In the genomic region with DNA sequence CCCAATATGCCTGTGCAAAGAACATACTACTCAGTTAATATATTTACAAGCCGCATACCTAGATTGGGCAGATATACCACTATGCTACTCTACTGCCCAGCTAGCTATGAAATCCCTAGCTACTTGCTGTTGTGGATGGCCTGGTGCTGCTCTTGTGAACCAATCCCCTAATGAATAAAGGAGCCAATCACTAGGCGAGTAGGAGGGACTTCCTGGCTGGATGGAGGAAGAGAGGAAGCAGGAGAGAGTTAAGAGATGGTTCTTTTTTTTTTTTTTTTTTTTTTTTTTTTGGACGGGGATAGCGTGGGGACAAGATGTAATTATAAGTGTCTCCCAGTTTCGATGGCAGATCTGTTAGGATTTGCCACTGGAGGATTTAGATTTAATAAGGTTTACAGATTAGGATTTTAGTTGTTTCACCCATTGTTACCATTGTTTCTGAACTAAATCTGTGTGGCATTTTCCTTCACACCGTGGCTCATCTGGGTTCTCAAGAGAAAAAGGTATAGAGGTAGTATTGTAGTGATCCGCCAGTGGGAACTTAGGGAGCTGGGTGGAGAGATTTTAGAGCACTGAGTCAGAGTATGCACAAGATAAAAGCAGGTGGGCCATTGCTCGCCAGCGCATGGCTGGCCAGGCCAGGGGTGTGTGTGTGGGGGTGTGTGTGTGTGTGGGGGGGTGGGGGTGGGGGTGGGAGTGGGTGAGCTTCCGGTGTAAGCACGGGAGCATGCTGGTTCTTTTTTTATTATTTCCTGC, we compare ENCODE assay signal across 28 mouse cellular contexts. TPM values are rescaled to one million over a fixed set of nuclear protein-coding genes. Genes with fewer than 3 reads are reported as not detected.
A peak's percentile ranks its signal among the peaks of the same experiment; 100 is the strongest.
DNase-seq lines count a peak whose midpoint lies in the region; ATAC-seq and TF ChIP-seq lines count a peak whose summit lies in the region.
"Had no signal": no experiment of that assay in that cellular context is flagged by ENCODE, and none has a peak within 500 bp of the region (broad histone marks: within the 10 kb centered on the region; RNA-seq: fewer than 3 reads in every experiment).

No protein-coding gene starts in this region.

- H3K27me3 ChIP-seq in hindbrain, embryonic 14.5 days (ENCODE audit: control insufficient read depth, insufficient read depth, low read length): no peaks in the 10 kb centered on the region
- H3K27me3 ChIP-seq in hindbrain, embryonic 16.5 days (replicated peaks; ENCODE audit: control insufficient read depth, insufficient read depth, low read length): no peaks in the 10 kb centered on the region
- no peaks in the 10 kb centered on the region for H3K27me3 ChIP-seq in neural tube, embryonic 15.5 days (replicated peaks)
- H3K27me3 ChIP-seq in stomach, embryonic 15.5 days (replicated peaks): no peaks in the 10 kb centered on the region
- H3K27me3 ChIP-seq: embryonic facial prominence, embryonic 13.5 days; forebrain, embryonic 13.5 days; heart, embryonic 13.5 days; hindbrain, embryonic 12.5 days had no signal

- H3K4me3 ChIP-seq in hindbrain, embryonic 14.5 days (replicated peaks; ENCODE audit: low read length): no peak overlapping the region
- H3K4me3 ChIP-seq in hindbrain, embryonic 16.5 days (ENCODE audit: low read length): no peak overlapping the region
- H3K4me3 ChIP-seq in neural tube, embryonic 15.5 days (replicated peaks): no peak overlapping the region
- H3K4me3 ChIP-seq in stomach, embryonic 15.5 days (replicated peaks): no peak overlapping the region
- H3K4me3 ChIP-seq in gastrocnemius, adult 2 months: no peak overlapping the region
- H3K4me3 ChIP-seq: embryonic facial prominence, embryonic 13.5 days; erythroblast, embryonic 14.5 days; forebrain, embryonic 13.5 days; heart, embryonic 13.5 days; hindbrain, embryonic 12.5 days; layer of hippocampus, adult 2 months had no signal

- no peak for TF ChIP-seq CTCF in gastrocnemius, adult 2 months (IDR thresholded peaks at IDR 0.05)

- intact Hi-C loops in gastrocnemius, adult 2 months (cut with DNase I): no loop called here

- no peak for ATAC-seq in hindbrain, embryonic 14.5 days (ENCODE audit: low FRiP score)
- ATAC-seq in hindbrain, embryonic 16.5 days: no peak
- ATAC-seq in neural tube, embryonic 15.5 days (ENCODE audit: low FRiP score): no peak
- ATAC-seq in stomach, embryonic 15.5 days (ENCODE audit: insufficient read depth, low FRiP score, low read depth): peak; percentile 56; the same call in 1 of the 2 replicates
- ATAC-seq: activated CD4-positive, CD25-positive, alpha-beta regulatory T cell, adult 4 months; forebrain, embryonic 13.5 days; inflammation-experienced regulatory T-cells, adult 6 months; lung, postnatal 0 days had no signal

- no peak overlapping the region for H3K27ac ChIP-seq in hindbrain, embryonic 14.5 days
- no peak overlapping the region for H3K27ac ChIP-seq in hindbrain, embryonic 16.5 days (ENCODE audit: low read depth, low read length)
- H3K27ac ChIP-seq in neural tube, embryonic 15.5 days (replicated peaks): no peak overlapping the region
- no peak overlapping the region for H3K27ac ChIP-seq in stomach, embryonic 15.5 days
- no peak overlapping the region for H3K27ac ChIP-seq in gastrocnemius, adult 2 months
- H3K27ac ChIP-seq: embryonic facial prominence, embryonic 13.5 days; forebrain, embryonic 13.5 days; heart, embryonic 13.5 days; hindbrain, embryonic 12.5 days; layer of hippocampus, adult 2 months; macrophage had no signal

- H3K9me3 ChIP-seq in hindbrain, embryonic 14.5 days (ENCODE audit: control insufficient read depth, low read length): no peaks in the 10 kb centered on the region
- H3K9me3 ChIP-seq in hindbrain, embryonic 16.5 days (ENCODE audit: control insufficient read depth, low read length): no peaks in the 10 kb centered on the region
- no peaks in the 10 kb centered on the region for H3K9me3 ChIP-seq in neural tube, embryonic 15.5 days (replicated peaks)
- H3K9me3 ChIP-seq in stomach, embryonic 15.5 days: no peaks in the 10 kb centered on the region
- H3K9me3 ChIP-seq: embryonic facial prominence, embryonic 13.5 days; forebrain, embryonic 13.5 days; heart, embryonic 13.5 days; hindbrain, embryonic 12.5 days had no signal

- DNase-seq in hindbrain, embryonic 14.5 days (ENCODE audit: low spot score): peak; percentile 22
- DNase-seq in neural tube, embryonic 10.5 days (ENCODE audit: extremely low spot score, low spot score): peak; percentile 7
- DNase-seq in MN1 (ENCODE audit: low spot score): peak; percentile 24
- DNase-seq in urinary bladder, postnatal 36 days (ENCODE audit: low spot score in 2 of 2): no peak
- DNase-seq in gastrocnemius, adult 2 months: no peak
- DNase-seq: adrenal gland, adult 8-10 months; cerebellum, adult 18-20 months; cerebellum, postnatal 25 days; embryo, embryonic 11 days; gastrocnemius, postnatal 10 days; heart, postnatal 14 days; kidney, adult 8-10 months; kidney, postnatal 14 days; right cerebral cortex, postnatal 25 days; spleen, adult 18-20 months had no signal

- no peak overlapping the region for H3K4me2 ChIP-seq in hindbrain, embryonic 14.5 days (replicated peaks)
- H3K4me2 ChIP-seq in hindbrain, embryonic 16.5 days (ENCODE audit: low read length): no peak overlapping the region
- no peak overlapping the region for H3K4me2 ChIP-seq in neural tube, embryonic 15.5 days
- no peak overlapping the region for H3K4me2 ChIP-seq in stomach, embryonic 15.5 days
- H3K4me2 ChIP-seq: embryonic facial prominence, embryonic 13.5 days; forebrain, embryonic 13.5 days; heart, embryonic 13.5 days; hindbrain, embryonic 12.5 days had no signal

- H3K36me3 ChIP-seq in hindbrain, embryonic 14.5 days (replicated peaks; ENCODE audit: control insufficient read depth, insufficient read depth): no peaks in the 10 kb centered on the region
- no peaks in the 10 kb centered on the region for H3K36me3 ChIP-seq in hindbrain, embryonic 16.5 days (ENCODE audit: control insufficient read depth, insufficient read depth, low read length)
- no peaks in the 10 kb centered on the region for H3K36me3 ChIP-seq in neural tube, embryonic 15.5 days
- no peaks in the 10 kb centered on the region for H3K36me3 ChIP-seq in stomach, embryonic 15.5 days
- H3K36me3 ChIP-seq: embryonic facial prominence, embryonic 13.5 days; heart, embryonic 13.5 days; hindbrain, embryonic 12.5 days had no signal

- H3K4me1 ChIP-seq in hindbrain, embryonic 14.5 days (replicated peaks; ENCODE audit: control insufficient read depth, insufficient read depth, low read length): no peaks in the 10 kb centered on the region; the same call in 1 of the 2 replicates
- no peaks in the 10 kb centered on the region for H3K4me1 ChIP-seq in hindbrain, embryonic 16.5 days (ENCODE audit: control insufficient read depth, insufficient read depth, low read depth, low read length)
- 0 out of 2 replicates have a peak, but pooled peaks cover 3% of the 10 kb centered on the region for H3K4me1 ChIP-seq in neural tube, embryonic 15.5 days
- peaks cover 8% of the 10 kb centered on the region; the same call in 1 of the 2 replicates for H3K4me1 ChIP-seq in stomach, embryonic 15.5 days
- H3K4me1 ChIP-seq: embryonic facial prominence, embryonic 13.5 days; hindbrain, embryonic 12.5 days had no signal

- no peak overlapping the region for H3K9ac ChIP-seq in hindbrain, embryonic 14.5 days
- H3K9ac ChIP-seq in hindbrain, embryonic 16.5 days (ENCODE audit: low read depth, low read length): no peak overlapping the region
- no peak overlapping the region for H3K9ac ChIP-seq in neural tube, embryonic 15.5 days (replicated peaks)
- no peak overlapping the region for H3K9ac ChIP-seq in stomach, embryonic 15.5 days
- H3K9ac ChIP-seq: embryonic facial prominence, embryonic 13.5 days; forebrain, embryonic 13.5 days; heart, embryonic 13.5 days; hindbrain, embryonic 12.5 days had no signal

- 86% methylated on average over 11 of the region's 11 CpGs for WGBS in hindbrain, embryonic 14.5 days
- WGBS in hindbrain, embryonic 16.5 days: 92% methylated on average over 11 of the region's 11 CpGs
- WGBS in neural tube, embryonic 15.5 days: 93% methylated on average over 11 of the region's 11 CpGs
- WGBS in stomach, embryonic 15.5 days: 78% methylated on average over 11 of the region's 11 CpGs

RNA-seq across cellular contexts. Expression of gene Tns3, which starts 55.1 kb away (rescaled TPM):
- polyA plus RNA-seq in hindbrain, embryonic 14.5 days (2014; fragmentation: Nextera tagmentation; extraction: Ambion mirVana): 6.0 and 6.8 TPM in 2 replicates
- 7.5 and 8.6 TPM in 2 replicates for polyA plus RNA-seq in hindbrain, embryonic 16.5 days (2015; fragmentation: Nextera tagmentation; extraction: Ambion mirVana)
- 7.6 and 11.1 TPM in 2 replicates for polyA plus RNA-seq in neural tube, embryonic 15.5 days (2015; fragmentation: Nextera tagmentation; extraction: Ambion mirVana)
- polyA plus RNA-seq in stomach, embryonic 15.5 days (2015; fragmentation: Nextera tagmentation; extraction: Ambion mirVana): 26.9 and 28.9 TPM in 2 replicates
- total RNA-seq in gastrocnemius, adult 2 months (2021): 1 to 10 TPM; 4.9 to 9.8 TPM

Comparison
In these comparisons a context has a peak if more than half of its experiments do, and no peak if none do; other contexts are left out.
1. DNase-seq: peak in hindbrain, embryonic 14.5 days (single experiment), neural tube, embryonic 10.5 days (single experiment) and MN1 (single experiment); none in urinary bladder, postnatal 36 days (0 of 2) and gastrocnemius, adult 2 months (single experiment).